Mouse (Mus musculus) embryonic fibroblast, embryonic 13.5 days (primary cell): ENCODE data around the gene 2610001J05Rik.

ENCODE experiments used
- CTCF ChIP-seq: IDR thresholded peaks from 2 replicates; pipeline ENCODE4 v1.5.1; 2011; ENCODE audit warnings: mild to moderate bottlenecking, control low read depth, low read length, moderate library complexity, borderline replicate concordance; ENCODE audit not compliant: insufficient read depth
- POLR2A ChIP-seq: IDR thresholded peaks from 2 replicates; pipeline ENCODE4 v1.6.1; 2011; ENCODE audit warnings: low read depth, mild to moderate bottlenecking, control low read depth, low read length, moderate library complexity

DNA sequence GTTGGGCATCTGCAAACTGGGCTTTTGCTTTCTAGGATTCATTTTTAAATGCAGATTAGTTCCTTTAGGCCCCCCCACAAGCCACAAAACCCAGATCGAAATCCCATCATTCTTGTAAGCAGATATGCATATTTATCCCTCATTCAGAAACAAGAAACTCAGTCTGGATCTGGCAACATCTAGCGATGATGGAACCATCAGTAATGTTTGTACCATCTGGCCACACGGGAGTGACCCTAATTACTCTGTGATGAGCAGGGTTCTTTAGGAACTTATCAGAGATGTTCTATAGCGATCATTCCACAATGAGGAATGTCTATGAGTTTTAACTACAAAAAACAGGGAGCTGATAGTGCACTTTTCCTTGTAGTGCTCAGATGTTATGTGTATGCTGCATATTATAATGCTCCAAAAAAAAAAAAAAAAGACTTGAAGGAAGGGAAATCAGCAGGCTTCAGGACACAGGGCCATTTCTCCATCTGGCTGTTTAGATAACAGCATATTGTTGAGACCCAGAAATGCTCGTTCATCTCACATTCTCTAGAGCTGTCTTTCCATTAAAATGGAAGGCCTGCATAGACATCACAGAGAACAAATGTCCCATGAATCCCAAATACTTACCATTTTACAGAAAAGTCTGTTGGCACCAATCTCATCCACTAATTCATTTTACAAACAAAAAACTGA is 31.8 kb upstream of the 2610001J05Rik start:
- TF ChIP-seq POLR2A: no peak
- TF ChIP-seq CTCF: no peak
